Mouse (Mus musculus): ENCODE data around the gene Rec8.

Rec8 gene

DNA sequence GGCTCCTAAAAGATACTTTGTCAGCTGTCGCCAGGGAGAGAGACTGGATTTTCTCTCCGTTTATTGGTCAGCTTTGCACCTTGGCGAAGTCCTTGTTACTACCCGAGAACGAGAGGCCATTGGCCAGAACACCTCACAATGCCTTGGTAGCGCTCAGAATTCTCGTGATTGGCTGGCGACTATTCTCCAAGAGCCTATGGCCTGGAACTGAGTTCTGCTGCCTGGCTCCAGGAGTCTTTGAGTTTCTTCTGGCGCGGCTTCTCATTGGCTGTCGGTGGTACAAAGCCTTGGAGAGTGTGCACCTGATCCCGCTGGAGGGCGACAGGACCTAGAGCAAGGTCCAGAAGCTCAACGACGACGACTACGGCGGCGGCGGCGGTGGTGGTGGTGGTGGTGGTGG lies at the start of gene Rec8:
Gene Rec8 (plus strand): TSS at position 216 of the 400 bp plus-strand sequence.
- ATAC-seq (ENCODE audit: insufficient number of reproducible peaks, low FRiP score, low TSS enrichment): peak; percentile 96

DNA sequence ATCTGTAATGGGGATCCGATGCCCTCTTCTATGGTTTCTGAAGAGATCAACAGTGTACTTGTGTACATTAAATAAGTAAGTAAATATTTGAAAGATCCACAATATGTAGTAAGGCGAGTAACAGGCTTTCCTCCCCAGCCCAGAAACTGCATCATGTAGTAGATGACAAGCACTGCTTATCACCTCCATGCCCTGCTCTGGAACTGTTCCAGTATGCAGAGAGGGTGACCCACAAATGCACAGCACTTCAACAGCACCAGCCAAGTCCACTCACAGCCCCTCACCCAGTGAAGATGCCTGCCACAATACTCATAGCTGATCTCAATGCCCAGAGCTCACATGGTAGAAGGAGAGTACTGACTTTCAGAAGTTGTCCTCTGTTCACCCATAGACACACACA lies 47.2 kb upstream of the Rec8 start:
- ATAC-seq (ENCODE audit: insufficient number of reproducible peaks, low FRiP score, low TSS enrichment): no peak

DNA sequence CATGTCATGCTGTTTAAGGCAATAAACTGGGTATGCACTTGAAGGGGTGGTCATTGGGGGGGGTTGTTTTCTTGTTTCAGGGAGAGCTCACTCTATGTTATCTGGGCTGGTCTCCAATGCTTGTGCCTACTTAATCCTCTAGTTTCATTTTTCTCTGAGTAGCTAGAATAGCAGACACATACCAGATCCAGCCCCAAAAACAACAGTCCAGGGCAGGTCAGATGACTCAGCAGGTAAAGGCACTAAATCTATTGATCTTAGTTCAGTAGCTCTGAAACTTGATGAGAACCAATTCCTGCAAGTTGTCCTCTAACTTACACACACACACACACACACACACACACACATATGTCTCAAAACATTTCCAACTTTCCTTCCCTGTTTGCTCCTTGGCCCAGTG lies 46.1 kb upstream of the Rec8 start:
- ATAC-seq (ENCODE audit: insufficient number of reproducible peaks, low FRiP score, low TSS enrichment): no peak

DNA sequence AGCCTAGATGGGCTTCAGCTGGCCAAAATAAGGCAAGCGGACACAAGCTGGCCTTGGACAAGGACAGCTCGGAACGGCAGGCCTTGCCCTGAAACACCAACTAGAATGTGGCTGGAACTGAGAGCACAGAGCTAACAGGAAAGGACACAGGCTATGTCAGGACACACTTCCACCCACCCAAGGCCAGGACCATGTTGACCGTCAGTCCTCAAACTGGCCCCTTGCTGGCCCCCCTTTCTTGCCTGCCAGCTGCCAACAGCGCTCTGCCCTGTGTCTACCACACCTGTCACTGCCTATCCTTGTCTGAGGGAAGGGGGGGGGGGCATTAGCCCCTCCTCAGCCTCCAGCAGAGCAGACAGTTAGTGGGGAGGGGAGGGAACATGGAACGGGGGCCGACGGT lies 42.5 kb upstream of the Rec8 start, which contains the start of gene Fitm1:
Gene Fitm1 (plus strand): TSS at position 316 of the 400 bp plus-strand sequence.
- ATAC-seq (ENCODE audit: insufficient number of reproducible peaks, low FRiP score, low TSS enrichment): no peak

DNA sequence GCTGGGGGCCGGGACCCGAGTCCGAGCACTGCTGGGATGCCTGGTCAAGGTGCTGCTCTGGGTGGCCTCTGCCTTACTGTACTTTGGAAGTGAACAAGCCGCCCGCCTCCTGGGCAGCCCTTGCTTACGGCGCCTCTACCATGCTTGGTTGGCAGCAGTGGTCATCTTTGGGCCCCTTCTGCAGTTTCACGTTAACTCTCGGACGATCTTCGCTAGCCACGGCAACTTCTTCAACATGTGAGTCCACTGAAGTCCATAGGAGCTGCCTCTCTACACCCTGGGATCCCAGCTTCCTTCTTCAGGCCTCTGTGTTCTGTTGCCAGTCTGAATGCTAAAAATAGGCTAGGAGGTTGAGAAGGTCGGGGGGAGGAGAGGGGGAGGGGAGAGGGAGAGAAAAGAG lies 42.1 kb upstream of the Rec8 start:
- no peak for ATAC-seq (ENCODE audit: insufficient number of reproducible peaks, low FRiP score, low TSS enrichment)

DNA sequence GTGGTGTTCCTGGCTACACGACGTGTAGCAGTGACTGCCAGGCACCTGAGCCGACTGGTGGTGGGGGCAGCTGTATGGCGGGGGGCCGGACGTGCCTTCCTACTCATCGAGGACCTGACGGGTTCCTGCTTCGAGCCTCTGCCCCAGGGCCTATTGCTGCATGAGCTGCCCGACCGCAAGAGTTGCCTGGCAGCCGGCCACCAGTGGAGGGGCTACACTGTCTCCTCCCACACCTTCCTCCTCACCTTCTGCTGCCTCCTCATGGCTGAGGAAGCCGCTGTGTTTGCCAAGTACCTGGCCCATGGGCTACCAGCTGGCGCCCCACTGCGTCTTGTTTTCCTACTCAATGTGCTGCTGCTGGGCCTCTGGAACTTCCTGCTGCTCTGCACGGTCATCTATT lies 41.5 kb upstream of the Rec8 start:
- ATAC-seq (ENCODE audit: insufficient number of reproducible peaks, low FRiP score, low TSS enrichment): no peak

DNA sequence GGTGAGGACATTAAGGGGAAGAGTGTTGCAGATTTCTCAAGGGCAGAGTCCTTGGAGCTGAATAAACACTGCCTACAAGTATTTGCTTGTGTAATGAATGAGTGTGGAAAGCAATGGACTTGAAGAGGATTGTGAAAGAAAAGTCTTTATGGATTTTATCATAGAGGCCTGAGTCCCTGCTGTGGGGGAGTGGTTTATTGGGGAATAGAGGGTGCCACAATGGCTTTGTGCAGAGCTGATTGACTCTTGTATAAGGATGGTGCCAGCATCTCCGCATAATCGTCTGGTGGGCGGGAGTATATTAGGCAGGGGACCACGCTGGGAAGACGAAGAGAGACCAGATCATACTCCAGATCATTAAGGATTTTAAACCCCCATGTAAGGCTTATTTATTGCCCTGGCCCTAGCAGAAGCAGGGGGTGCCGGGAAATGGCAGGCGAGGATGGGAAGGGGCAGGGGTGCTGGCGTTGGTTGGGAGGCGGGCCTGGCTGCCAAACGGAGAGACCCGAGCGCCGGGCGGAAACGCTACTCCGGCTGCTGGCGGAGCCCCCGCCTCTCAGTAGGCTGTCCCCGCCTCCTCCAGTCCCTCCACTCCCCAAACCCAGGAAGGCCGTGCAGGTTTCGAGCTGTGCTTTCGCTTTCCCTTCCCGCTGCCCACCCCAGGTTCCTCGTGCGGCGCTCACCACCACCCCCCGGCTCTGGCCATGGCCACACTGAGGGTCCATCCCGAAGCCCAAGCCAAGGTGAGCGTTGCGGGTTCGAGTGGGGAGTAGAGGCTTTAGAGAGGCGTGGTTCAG lies 39.8 kb upstream of the Rec8 start, which contains the start of gene Psme1:
Gene Psme1 (plus strand): TSS at position 253 of the 797 bp plus-strand sequence.
- peak; percentile 34; the same call in 1 of the 2 replicates for ATAC-seq (ENCODE audit: insufficient number of reproducible peaks, low FRiP score, low TSS enrichment)

DNA sequence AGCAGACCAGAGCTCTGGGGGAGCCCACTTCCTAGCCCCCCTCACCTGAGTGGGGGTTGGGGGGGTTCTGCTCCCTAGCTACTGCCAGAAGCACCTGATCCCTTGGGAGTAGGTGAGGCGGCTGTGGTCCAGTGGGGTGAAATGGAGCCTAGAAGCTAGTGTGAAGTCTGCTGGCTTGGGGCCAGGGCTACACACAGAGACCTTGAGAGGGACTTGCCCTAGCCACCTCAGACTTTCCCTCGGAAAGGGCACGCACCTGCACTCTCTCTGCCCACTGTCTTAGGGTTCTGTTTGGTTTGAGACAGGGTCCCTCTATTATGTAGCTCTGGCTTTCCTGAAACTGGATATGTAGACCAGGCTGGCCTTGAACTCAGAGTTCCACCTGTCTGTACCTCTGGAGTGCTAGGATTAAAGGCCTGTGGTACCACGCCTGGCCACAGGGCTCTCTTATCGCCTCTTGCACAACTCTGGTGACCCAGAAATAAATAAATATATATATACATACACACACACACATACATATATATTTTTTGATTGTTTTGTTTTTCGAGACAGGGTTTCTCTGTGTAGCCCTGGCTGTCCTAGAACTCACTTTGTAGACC lies 39.1 kb upstream of the Rec8 start:
- ATAC-seq (ENCODE audit: insufficient number of reproducible peaks, low FRiP score, low TSS enrichment): no peak; the same call in 1 of the 2 replicates

DNA sequence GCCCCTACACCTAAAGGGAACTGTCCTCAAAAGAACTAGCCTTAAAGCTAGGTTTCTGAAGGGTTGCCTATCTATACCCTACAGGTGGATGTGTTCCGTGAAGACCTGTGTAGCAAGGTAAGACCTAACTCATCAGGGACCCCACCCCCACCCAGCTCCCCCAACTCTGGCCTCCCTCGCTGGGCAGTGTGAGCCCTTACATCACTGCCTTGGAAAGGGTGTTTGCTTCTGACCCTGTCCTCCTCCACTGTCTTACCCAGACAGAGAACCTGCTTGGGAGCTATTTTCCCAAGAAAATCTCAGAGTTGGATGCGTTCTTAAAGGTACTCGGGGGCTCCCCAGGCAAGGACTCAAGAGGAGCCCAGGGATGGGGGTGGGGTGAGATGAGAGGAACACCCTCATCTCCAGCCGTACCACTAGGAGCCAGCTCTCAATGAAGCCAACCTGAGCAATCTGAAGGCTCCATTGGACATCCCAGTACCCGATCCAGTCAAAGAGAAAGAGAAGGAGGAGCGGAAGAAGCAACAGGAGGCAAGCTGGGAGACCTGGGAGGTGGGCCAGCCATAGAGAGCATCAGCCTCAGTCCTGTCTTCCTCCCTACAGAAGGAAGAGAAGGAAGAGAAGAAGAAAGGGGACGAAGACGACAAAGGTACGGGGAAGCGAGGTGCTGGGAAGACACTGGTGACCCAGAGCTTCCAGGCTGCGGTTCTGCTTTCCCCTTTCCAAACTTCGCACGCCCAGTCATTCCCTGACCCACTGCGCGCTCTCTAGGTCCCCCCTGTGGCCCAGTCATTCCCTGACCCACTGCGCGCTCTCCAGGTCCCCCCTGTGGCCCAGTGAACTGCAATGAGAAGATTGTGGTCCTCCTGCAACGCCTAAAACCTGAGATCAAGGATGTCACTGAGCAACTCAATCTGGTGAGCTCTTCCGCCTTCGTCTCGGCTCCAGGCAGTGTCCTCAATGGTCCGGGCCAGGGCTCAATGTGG lies 38.0 kb upstream of the Rec8 start:
- no peak for ATAC-seq (ENCODE audit: insufficient number of reproducible peaks, low FRiP score, low TSS enrichment)

DNA sequence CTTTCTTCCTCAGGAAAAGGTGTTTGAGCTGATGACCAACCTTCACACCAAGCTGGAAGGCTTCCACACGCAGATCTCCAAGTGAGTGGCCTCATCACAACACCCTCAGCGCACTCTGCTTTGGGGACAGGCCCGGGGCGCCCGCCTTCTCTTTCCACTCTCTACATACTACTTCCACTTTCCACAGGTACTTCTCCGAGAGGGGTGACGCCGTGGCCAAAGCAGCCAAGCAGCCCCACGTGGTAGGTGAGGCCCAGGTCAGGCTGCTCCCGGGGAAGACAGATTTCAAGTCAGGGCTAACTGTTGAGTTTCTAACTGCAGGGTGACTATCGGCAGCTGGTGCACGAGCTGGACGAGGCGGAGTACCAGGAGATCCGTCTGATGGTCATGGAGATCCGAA lies 37.1 kb upstream of the Rec8 start:
- ATAC-seq (ENCODE audit: insufficient number of reproducible peaks, low FRiP score, low TSS enrichment): no peak

DNA sequence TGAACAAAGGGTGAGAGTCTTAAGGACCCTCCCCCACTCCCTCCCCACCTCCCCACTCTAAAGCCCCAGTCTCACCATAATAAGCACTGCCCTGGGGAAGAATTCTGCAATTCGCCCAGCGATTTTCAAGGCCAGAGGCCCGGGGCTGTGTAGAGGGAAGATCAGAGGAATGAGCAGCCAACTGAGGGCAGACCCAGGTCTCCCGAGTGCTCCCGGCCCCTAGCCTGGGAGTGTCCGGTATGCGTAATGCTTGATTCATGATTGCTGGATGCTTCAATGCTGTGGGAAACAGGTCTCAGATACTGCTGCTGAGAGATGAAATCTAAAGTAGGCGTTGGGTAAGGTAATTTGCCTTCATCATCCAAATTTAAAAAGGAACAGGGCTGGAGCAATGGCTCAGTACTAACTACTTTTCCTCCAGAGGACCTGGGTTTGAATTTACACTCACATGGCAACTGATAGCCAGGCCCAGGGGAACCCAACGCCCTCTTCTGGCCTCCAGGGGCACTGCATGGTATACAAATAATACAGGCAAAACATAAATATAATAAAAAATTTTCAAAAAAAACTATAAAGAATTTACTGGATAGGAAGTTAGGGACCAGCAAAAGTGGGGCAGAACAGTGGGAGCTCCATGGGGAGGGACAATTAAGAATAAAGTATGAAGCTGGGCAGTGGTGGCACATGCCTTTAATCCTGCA lies 35.7 kb upstream of the Rec8 start:
- ATAC-seq (ENCODE audit: insufficient number of reproducible peaks, low FRiP score, low TSS enrichment): no peak

DNA sequence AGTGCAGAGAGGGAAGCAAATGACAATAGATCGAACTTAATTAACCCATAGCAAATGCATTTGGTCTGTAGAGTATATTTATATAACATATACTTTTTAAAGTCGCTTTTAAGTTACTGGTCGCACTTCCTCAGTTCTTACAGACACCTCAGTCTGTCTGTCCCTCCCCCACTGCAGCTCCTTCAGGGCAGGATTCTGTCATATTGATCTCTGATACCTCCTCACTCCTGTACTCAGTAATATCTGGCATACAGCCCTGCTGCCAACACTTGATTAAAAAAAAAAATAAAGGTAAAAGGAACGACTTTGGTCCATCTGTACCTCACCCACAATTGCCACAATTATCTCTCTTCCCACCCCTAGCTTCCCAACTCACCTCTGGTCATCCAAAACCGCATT lies 33.5 kb upstream of the Rec8 start:
- ATAC-seq (ENCODE audit: insufficient number of reproducible peaks, low FRiP score, low TSS enrichment): no peak

DNA sequence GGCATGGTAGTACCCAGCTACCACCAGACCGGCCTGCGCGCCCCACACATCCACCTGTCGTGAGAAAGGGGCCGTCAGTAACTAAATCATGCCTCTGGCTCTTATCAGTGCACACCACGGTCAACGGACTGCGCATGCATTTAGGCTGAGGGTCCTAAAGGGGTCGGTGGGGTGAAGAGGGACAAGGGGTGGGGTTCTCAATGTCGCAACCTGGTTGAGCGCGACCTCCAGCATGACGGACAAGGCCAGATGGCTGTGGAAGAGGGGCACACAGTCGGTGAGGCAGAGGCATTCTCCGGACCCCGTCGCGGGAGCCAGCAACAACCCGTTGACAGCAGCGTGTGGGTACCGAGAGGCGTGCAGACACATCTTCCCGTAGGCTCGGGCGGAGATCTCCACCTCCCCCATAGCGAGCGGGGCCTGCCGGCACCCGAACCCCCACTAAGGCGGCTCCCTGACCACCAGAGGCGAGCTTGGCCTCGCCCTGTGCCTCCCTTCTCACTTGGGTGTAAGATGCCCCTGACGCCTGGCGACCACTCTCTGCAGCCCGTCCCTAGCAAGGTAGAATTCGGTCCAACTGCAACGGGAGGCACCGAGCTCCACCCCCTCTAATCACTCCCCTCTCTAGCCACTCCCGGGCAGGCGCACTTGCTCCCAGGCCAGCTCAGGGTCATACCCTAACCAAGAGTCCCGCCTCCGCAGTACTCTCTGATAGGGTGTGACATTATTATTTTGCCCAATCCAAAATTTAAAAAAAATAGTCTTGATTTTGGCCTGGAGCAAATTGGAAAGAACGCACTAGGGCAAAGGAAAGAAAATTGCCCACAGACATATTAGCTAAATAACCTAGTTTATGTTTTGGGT lies 32.9 kb upstream of the Rec8 start, which contains the start of gene Emc9:
Gene Emc9 (minus strand): TSS at position 601 of the 864 bp plus-strand sequence.
- peak; percentile 90 for ATAC-seq (ENCODE audit: insufficient number of reproducible peaks, low FRiP score, low TSS enrichment)

DNA sequence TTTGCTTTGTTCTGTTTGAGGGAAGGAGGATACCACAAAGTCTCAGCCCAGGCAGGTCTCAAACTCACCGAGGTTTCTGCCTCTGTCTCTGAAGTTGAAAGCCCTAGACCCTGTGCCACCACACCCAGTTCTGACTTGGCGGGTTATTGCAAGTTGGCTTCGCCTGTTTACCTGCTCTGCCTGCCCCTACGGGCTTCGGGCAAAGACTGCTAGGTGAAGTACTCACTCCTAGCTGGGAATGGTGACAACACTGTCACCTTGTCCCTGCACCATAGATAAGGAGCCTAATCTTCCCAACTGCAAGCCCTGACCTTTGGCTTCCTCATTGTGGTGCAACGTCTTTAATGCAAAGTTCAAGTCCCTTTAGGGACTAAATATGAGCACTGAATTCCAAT lies 32.3 kb upstream of the Rec8 start:
- no peak for ATAC-seq (ENCODE audit: insufficient number of reproducible peaks, low FRiP score, low TSS enrichment)

DNA sequence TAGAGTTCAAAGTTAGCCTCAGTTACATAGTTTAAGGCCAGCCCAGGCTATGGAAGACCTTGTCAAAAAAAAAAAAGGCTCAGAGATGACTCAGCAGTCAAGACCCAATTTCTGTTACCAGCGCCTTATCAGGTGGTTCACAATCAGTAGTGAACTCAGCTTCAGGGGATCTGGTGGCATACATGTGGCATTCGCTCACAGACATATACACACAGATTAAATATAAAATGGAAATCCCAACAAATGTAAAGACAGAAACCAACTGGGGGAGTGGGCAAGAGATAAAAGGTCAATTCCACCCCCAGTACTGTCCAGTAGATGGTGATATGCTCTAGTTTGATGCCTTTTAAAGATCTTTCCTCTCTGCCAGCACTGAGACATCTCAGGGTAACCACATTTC lies 31.7 kb upstream of the Rec8 start:
- ATAC-seq (ENCODE audit: insufficient number of reproducible peaks, low FRiP score, low TSS enrichment): no peak

DNA sequence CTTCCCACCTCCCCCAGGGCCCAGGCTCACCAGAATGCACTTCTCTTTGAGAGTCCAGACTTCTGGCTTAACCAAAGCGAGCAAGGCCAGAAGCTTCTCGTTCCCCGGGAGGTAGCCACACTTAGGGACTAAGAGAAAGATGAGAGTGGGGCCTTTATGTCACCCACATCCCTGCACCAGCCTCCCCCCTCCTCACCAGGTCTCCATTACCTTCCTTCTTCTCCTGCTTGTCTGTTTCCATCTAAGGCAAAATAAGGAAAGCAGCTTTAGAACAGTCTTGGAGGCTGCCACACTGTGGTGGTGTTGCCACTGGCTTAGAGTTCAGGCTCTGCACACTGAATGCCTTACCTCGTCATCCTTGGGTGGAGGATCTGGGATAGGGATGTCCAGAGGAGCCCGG lies 28.6 kb upstream of the Rec8 start:
- ATAC-seq (ENCODE audit: insufficient number of reproducible peaks, low FRiP score, low TSS enrichment): no peak

DNA sequence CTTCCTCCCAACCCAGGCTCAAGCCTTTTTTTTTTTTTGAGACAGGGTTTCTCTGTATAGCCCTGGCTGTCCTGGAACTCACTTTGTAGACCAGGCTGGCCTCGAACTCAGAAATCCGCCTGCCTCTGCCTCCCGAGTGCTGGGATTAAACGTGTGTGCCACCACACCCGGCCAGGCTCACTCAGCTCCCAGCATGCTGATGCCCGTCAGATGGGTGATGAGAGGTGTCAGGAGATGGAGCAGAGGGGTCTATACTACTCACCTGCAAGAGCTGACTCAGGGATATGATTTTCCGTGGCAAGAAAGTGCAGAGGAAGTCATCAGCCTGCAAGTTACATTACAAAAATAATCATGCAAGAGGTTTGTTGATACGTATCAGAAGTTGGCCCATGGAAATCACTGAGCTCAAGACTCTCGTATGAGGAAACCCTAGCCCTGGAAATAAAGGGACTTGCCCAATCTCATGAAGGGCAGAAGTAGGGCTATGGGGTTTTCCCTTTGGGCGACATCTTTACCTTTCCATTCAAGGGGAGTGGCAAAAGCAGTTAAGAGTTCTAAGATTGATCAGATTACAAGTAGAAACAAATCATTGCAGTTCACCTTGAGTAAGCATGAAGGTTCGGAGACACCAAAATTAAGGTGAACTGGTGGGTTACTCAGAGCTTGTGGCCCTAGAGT lies 27.9 kb upstream of the Rec8 start:
- ATAC-seq (ENCODE audit: insufficient number of reproducible peaks, low FRiP score, low TSS enrichment): no peak

DNA sequence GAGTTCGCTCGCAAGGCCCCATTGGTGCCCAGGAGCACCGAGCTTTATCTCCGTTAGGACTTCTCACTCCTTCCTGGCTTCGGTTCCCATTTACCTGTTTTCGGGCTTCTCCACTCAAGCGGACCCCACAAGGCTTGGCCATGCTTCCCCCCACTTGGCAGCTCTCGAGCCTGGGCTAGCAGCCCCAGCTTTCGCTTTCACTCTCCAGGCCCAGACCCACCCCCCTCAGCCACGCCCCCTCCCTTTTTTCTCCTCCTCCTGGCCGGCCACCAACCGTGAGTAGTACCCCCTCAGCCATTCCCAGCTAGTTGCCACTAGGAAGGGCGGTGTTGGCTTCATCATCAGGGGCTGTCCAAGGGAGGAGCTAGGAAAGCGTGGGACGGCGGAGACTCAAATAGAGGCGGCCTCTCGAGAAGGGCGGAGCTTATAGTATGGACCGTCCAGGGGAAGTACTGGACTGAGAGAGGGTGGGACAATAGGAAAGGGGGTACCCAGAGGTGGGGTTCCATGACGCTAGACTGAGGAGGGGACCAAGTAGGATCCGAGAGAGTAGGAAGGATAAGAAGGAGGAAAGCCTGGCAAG lies 27.0 kb upstream of the Rec8 start, which contains the start of gene Psme2:
Gene Psme2 (minus strand): TSS at position 366 of the 583 bp plus-strand sequence.
- peak; percentile 82 for ATAC-seq (ENCODE audit: insufficient number of reproducible peaks, low FRiP score, low TSS enrichment)

Data from cerebellum, adult (tissue).